Mouse (Mus musculus): ENCODE measurements around the gene Ap5z1.

DNA sequence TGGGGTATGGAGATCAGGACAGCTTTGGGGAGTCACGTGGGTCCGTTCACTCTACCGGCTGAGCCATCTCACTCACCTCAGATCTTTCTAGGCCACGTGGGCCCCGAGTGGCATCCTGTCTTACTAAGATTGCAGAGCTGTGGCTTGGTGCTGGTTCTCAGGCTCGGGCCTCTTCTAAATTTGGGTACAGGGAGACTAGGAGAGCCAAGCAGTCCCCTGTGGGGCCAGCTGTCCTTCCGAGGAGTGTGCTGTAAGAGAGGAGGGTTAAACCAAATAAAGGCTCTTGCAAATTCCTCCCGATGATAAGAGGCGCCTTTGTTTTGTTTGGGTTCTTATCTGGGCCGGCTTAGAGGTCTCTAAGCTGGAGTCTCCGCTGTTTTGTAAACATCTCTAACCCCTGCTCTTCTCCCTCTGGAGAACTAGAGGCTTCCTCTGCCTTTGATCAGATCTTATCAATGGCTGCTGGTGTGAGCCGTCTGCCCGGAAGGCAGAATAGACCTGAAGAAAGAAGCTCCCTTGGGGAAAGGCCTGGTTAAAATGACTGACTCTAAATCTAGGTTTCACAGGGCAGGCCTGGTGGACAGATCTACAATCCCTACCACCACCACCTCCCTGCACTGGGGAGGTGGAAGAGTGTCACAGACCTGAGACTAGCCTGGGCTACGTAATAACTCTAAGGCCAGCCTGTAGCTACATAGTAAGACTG is 47.5 kb upstream of the Ap5z1 start:
- no peak for TF ChIP-seq POLR2A (IDR thresholded peaks at IDR 0.05; ENCODE audit: insufficient read depth, low read depth, low read length)
- TF ChIP-seq CTCF (IDR thresholded peaks at IDR 0.05; ENCODE audit: insufficient read depth, low read depth, low read length): no peak
